Mouse (Mus musculus) granulocyte monocyte progenitor cell, adult 5-6 weeks (primary cell): Measurements from ENCODE around the gene Cyp4a31. TPM values are rescaled to one million over a fixed set of nuclear protein-coding genes. Genes with fewer than 3 reads are reported as not detected.
"Not testable (repeated sequence)": the region's sequence is repeated elsewhere in the genome, so short reads cannot be mapped to it uniquely, and the experiment has no call there.

ENCODE experiments used
- ATAC-seq: replicated peaks from 2 replicates; pipeline ENCODE4 v1.8.0; 2016; ENCODE audit warnings: mild to moderate bottlenecking, moderate TSS enrichment, inconsistent platforms; ENCODE audit not compliant: poor library complexity, severe bottlenecking
- total RNA-seq, 2 experiments: library from RNA; stranded (forward) in 1 of 2; stranded (reverse) in 1 of 2; fragments of 200-712, 200-1000 nt in 1 of 2; fragments of >200 nt in 1 of 2; fragmentation: Nextera tagmentation in 1 of 2; gene quantifications; 2 replicates each; pipeline ENCODE4 v1.2.3; 2014 to 2017

Cyp4a31 gene
- total RNA-seq (2014; fragmentation: Nextera tagmentation) (not detected in 2 replicates), total RNA-seq (2017) (not detected in 2 replicates)

DNA sequence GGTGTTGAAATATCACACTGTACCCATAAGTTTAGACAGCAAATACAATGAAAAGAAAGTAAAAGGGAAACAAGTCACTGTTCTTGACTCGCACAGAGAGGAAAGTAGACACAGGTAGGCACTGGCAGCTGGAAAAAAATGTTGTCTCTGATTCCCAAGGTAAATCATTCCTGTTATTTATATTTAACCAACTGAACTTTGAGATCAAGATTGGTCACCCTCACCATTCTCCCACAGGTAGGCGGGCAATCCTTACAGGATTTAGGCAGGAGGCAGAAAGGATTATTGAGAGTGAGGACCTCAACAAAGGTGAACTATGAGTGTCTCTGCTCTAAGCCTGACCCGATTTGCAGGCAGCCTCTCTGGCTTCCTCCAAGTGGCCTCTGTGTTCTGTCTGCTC lies at the start of gene Cyp4a31:
Cyp4a31 (plus strand) TSS at position 249 of the 400 bp plus-strand sequence.
- no peak for ATAC-seq

DNA sequence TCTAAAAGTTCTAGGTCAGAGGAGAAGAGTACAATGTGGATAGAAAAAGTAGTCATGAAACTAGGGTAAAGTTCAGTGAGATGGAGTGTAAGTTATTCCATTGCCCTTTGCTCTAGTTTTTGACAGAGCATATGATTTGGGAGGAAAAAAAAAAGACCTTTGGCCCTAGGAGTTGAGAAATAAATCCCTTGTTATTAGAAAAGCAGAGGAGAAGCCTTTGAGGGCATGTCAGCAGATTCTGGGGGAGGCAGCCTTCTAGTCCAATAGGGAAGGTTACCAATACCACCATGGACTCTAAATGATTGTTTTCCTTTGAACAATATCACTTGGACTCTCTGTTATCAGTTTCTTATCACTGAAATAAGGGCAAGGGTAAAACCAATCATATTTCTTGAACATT lies 49.5 kb upstream of the Cyp4a31 start:
- ATAC-seq, result not testable (repeated sequence)

DNA sequence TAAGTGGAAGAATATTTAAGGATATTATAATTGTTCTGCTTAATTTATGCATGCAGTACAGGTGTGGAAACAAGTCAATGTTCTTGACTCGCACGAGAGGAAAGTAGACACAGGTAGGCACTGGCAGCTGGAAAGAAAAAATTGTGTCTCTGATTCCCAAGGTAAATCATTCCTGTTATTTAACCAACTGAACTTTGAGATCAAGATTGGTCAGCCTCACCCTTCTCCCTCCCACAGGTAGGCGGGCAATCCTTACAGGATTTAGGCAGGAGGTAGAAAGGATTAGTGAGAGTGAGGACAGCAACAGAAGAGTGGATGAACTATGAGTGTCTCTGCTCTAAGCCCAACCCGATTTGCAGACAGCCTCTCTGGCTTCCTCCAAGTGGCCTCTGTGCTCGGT lies 45.4 kb upstream of the Cyp4a31 start, which contains the start of gene Cyp4a10:
Cyp4a10 (plus strand) TSS at position 265 of the 400 bp plus-strand sequence.
- not testable (repeated sequence) for ATAC-seq

DNA sequence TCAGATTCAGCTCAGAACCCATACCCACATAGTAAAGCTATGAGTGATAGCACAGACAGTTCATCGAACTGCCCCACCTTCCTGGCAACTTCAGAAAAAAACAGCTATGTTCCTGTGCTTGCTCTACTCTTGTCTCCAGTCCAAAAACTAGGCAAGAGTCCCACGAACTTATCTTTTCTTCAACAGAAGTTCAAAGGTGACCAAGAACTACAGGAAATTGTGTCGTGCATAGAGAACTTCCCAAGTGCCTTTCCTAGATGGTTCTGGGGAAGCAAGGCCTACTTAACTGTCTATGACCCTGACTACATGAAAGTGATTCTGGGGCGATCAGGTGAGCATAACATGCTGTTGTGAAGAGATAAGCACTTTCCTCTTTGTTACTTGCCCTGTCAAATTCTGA lies 44.0 kb upstream of the Cyp4a31 start:
- ATAC-seq, result no peak

DNA sequence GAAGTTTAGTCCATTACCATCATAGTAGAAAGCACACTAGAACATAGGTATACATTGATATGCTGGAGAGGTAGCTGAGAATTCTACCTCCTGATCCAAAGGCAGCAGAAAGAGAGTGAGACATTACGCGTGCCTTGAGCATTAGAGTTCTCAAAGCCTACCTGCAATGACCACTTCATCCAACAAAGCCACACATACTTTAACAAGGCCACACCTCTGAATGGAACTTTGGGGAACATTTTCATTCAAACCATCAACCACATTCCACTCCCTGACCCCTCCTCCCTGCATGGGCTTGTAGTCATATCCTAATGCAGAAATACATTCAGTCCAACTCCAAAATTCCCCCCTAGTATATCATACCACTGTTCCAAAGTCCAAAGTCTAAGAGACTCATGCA lies 41.7 kb upstream of the Cyp4a31 start:
- ATAC-seq, result no peak

DNA sequence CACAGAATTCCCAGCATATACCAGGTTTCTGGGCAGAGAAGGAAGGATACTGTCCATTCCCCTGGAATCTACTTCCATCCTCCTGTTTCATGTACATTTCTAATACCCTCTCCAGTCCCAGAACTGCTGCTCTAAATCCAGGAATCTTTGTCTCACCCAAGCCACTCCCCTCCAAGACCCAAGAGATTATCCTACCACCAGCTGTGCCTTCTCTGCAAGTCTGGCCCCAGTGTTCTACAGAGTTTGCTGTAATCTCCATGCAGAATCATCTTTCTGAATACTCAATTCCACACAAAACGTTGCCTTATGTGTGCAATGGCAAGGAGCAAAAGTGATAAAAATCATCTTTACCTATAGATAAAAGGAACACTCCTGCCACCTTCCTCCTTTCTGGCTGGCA lies 18.3 kb upstream of the Cyp4a31 start:
- ATAC-seq, result no peak

DNA sequence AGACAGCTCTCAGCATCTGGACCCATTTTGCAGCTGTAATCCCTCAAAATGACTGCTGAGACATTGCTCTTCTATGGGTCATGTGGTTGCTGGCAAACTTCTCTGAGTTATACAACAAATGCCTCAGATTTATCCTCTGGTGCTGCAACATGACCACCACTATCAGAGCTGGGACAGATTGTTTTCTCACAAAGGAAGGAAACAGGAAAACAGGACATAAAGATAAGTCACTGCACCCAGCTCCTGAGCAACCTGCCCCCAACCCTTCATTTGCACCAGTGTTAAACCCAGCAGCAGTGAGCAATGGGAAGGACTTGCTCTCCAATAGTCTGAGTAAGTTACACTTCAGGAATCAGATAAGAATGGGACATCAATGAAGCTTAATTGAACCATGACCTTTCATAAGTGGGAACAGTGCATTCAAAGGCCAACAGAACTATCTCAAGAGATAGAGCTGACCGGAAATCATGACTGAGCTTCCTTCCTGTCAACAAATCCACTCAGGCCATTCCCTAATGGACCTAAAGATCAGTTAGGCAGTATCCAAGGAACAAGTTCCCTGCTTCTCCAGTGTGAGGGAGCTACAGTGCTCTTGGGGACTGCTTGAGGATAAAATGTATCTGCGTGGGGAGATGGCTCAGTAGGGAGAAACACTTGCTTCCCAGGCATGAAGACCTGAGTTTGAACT lies 17.2 kb upstream of the Cyp4a31 start:
- ATAC-seq, result no peak

DNA sequence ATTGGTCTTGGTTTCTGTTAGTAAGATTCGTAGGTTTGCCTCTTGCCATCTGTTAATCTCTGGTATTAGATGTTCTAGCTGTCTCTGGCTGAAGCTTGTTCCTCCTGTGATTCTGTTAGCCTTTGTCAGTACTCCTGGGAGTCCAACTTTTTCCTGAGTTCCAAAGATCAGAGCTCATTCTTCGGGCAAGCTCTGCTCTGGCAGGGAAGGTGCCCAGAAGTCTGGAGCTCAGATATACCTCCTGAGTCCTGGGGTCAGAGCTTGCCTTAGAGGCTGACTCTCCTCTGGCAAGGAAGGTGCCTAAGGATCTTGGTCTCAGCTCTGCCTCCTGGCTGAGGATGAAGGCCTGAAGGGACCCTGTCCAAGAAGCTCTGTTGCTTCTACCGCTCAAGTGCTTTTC lies 10.7 kb upstream of the Cyp4a31 start:
- no peak for ATAC-seq

DNA sequence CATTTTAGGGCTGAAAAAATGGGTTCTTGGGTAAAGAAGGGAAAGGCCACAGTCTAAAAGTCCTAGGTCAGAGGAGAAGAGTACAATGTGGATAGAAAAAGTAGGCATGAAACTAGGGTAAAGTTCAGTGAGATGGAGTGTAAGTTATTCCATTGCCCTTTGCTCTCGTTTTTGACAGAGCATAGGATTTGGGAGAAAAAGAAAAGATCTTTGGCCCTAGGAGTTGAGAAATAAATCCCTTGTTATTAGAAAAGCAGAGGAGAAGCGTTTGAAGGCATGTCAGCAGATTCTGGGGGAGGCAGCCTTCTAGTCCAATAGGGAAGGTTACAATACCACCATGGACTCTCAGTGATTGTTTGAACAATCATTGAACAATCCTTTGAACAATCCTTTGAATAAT lies 7.9 kb upstream of the Cyp4a31 start:
- no peak for ATAC-seq

DNA sequence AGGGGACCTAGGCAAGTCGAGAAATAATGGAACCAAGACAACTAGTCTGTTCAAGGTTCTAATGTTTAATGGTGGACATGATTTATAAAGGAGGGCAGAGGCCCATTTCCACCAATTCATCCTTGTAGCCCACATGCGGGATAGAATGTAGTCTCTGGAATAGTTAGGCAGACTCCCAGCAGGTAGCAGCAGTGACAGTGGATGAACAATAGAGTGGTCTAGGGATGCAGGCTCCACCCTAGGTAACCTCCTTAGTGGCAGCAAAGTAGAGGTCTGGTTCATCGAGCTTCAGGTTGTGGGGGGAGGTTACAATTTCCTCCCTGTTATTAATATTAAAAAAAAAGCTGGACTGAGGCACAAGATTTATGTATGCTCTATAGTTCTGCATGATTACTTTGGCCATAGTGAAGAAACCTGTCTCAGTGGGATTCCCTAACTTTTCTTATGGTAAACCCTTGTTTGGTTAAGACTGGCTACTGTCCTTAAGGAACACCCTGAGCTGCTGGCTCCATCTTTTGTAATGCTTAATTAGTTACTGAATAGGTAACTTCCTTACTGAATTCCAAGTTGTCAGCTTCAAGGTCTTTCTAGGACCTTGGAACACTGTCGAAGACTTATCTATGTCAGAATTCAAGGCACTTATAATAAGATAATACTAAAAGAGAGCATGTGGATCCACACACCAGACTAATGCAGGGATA lies 5.4 kb upstream of the Cyp4a31 start:
- no peak for ATAC-seq

DNA sequence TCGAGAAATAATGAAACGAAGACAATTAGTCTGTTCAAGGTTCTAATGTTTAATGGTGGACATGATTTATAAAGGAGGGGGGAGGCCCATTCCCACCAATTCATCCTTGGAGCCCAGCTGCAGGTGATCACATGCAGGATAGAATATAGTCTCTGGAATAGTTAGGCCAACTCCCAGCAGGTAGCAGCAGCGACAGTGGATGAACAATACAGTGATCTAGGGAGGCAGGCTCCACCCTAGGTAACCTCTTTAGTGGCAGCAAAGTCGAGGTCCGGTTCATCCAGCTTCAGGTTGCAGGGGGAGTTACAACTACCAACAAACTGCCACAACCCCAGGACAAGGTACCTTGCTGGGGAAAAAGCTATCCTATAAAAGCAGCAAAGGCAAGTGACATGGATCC lies 2.2 kb upstream of the Cyp4a31 start:
- not testable (repeated sequence) for ATAC-seq

DNA sequence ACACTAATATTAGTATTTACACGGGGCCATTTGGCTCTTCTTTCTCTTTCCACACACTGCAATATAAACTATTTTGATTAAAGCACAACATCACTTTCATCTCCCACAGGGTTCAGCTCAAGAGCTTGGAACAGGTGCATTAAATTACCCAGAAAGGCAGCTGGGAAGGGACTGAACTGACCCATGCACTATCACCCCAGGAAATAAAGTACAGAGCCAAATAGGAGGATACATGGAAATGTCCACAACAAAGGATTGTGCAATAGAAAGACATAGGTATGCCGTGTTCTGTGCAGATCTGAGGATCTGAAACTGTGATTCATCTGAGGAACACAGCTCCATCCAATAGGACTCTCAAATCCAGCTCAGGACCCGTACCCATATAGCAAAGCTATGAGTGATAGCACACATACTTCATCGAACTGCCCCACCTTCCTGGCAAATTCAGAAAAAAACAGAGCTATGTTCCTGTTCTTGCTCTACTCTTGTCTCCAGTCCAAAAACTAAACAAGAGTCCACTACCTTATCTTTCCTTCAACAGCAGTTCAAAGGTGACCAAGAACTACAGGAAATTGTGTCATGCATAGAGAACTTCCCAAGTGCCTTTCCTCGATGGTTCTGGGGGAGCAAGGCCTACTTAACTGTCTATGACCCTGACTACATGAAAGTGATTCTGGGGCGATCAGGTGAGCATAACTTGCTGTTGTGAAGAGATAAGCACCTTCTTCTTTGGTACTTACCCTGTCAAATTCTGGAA lies 1.2 kb downstream of the Cyp4a31 start:
- ATAC-seq, result not testable (repeated sequence)

DNA sequence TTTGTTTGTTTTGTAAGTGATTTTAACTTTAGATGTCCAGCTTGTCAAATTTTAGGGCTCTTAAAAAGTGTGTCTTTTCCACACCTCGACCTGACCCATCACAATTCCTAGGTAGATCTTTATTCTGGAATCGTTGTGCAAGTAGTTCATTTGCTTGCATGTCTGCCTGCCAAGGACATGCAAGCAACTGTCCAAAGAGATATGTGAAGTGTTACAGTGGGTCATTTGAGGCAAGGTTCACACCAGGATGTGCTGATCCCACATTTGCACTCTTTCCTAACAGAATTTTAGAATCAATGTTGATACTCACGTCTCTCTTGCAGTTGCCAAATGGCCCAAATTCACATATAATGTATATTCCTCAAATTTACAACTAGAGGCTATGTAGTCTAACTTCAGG lies 11.8 kb downstream of the Cyp4a31 start:
- ATAC-seq, result no peak

DNA sequence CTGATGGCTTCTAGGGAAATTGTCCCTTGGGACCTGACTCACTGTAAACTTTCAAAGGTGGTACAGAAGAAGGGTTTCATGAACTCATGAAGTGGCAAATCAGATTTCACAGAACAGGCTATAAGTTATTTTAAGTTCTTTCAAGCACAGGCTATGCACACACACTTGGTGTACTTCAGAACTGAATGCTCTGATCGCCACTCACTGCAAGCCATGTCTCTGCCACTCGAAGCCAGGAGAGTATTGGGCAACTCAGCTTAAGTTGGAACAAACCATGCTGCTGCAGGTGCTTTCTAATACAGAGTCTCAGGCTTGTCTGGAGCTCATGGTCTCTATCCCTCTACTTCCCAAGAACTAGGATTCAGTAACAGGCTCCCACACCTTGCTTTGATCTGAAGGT lies 12.3 kb downstream of the Cyp4a31 start:
- ATAC-seq, result no peak

DNA sequence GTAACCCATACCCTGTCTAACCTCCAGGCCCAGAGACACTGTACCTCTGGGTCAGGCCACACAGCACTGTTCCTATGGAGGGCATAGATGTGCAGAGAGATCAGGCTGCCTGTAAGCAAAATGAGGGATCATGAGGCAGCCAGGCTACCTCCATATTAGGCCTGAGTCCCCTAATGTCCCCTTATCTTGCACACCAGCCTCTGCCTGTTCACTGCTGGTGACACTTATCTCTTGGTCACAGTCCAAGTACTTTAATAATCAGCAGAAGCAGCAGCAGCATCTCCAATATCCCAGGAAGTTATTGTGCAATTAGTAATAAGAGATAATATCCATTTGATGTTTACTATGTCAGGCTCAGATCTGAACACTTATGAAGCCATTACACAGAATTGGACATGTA lies 19.6 kb downstream of the Cyp4a31 start:
- no peak for ATAC-seq

DNA sequence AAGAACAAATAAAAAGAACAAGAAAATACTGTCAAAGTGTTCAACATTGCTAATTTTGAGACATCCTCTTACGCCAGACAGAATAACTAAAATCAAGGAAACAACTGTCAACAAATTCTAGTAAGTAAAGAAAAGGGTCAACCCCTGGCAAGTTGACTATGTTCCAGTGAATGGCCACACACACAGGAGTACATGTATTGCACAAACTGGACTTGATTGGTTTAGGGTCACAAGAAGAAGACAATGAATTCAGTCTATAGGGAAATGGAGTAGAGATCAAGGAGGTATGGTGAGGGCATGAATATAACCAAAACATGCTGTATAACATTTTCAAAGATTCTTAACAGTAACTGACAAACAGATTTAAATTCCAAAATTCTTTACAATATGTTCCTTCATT lies 32.9 kb downstream of the Cyp4a31 start:
- ATAC-seq, result no peak

DNA sequence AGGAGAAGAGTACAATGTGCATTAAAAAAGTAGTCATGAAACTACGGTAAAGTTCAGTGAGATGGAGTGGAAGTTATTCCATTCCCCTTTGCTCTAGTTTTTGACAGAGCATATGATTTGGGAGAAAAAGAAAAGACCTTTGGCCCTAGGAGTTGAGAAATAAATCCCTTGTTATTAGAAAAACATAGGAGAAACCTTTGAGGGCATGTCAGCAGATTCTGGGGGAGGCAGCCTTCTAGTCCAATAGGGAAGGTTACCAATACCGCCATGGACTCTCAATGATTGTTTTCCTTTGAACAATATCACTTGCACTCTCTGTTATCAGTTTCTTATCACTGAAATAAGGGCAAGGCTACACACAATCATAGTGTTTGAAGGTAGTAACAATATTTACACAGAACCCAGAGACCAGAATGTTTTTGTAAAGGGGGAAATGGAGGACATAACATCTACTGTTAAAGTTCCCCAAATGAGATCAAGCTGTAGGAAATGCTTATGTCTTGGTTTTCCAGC lies 33.4 kb downstream of the Cyp4a31 start:
- ATAC-seq, result no peak

DNA sequence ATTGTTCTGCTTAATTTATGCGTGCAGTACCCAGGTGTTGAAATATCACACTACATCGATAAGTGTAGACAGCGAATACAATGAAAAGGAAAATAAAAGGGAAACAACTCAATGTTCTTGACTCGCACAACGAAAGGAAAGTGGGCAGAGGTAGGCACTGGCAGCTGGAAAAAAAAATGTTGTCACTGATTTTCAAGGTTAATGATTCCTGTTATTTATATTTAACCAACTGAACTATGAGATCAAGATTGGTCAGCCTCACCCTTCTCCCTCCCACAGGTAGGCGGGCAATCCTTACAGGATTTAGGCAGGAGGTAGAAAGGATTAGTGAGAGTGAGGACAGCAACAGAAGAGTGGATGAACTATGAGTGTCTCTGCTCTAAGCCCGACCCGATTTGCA lies 37.2 kb downstream of the Cyp4a31 start, which contains the start of gene Cyp4a32:
Cyp4a32 (plus strand) TSS at position 359 of the 400 bp plus-strand sequence.
- ATAC-seq, result not testable (repeated sequence)

DNA sequence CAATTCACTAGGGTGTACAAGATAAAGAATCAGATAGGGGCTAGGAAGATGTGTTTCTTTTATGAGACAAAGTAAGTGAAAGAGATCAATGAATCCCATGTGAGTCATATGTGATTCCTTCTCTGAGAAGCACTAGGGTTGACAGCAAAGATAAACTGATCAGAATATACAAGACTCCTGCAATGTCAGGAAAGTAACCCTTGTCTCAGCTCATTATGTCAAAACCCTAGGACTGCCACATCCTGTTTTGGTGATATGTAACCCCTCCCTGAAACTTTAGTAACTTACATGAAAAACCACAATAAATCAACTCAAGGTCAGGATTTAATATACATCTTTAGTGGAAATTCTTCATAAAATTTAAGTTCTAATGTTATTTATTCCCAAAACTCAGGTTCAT lies 50.6 kb downstream of the Cyp4a31 start:
- ATAC-seq, result no peak

DNA sequence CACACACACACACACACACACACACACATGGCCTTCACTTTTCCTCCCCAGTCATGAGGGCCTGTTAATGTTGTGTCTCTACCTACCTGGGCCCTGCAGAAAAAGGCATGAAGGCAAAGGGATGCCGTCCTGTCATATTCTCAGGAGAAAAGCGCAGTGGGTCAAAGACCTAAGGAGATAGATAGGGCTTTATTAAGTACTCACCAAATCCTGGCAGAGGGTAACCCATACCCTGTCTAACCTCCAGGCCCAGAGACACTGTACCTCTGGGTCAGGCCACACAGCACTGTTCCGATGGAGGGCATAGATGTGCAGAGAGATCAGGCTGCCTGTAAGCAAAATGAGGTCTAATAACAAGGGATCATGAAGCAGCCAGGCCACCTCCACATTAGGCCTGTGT lies 62.1 kb downstream of the Cyp4a31 start:
- ATAC-seq, result not testable (repeated sequence)
